Mouse (Mus musculus): ENCODE results near the gene 4930519G04Rik. TPM values are rescaled to one million over a fixed set of nuclear protein-coding genes. Genes with fewer than 3 reads are reported as not detected.
"Not testable (repeated sequence)": the region's sequence is repeated elsewhere in the genome, so short reads cannot be mapped to it uniquely, and the experiment has no call there.

Gene 4930519G04Rik
- polyA plus RNA-seq, 2 experiments from 2014 or later, result not detected

DNA sequence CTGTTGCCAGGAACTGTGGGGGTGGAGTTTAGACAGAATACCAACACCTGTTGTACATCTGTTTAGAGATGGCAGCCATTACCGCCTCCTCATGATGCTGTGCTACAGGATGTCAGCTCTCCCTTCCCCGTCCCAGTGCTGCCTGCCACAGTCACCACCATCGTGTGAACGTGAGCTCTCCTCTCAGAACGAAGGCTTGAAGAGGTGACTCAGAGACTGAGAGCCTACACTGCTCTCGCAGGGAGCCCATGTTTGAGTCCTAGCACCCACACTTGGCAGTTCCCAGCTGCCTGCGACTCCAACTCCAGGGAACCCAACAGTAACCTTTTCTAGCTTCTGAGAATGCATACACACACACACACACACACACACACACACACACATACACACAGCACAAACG is 61.4 kb downstream of the 4930519G04Rik start:
- ATAC-seq, result no peak

- no peak for ATAC-seq
Observed at GRCm38 (mm10) chr5:114915854-114916253, 62.4 kb downstream of the 4930519G04Rik start.

GRCm38 (mm10) chr5:114916777-114917176 is 63.3 kb downstream of the 4930519G04Rik start:
- no peak for ATAC-seq

GRCm38 (mm10) chr5:114917357-114917756 is 63.9 kb downstream of the 4930519G04Rik start:
- not testable (repeated sequence) for ATAC-seq

- peak; percentile 91 for ATAC-seq
Observed at GRCm38 (mm10) chr5:114921551-114922365, 68.3 kb downstream of the 4930519G04Rik start.

GRCm38 (mm10) chr5:114922366-114922731 is 68.9 kb downstream of the 4930519G04Rik start:
- no peak for ATAC-seq

DNA sequence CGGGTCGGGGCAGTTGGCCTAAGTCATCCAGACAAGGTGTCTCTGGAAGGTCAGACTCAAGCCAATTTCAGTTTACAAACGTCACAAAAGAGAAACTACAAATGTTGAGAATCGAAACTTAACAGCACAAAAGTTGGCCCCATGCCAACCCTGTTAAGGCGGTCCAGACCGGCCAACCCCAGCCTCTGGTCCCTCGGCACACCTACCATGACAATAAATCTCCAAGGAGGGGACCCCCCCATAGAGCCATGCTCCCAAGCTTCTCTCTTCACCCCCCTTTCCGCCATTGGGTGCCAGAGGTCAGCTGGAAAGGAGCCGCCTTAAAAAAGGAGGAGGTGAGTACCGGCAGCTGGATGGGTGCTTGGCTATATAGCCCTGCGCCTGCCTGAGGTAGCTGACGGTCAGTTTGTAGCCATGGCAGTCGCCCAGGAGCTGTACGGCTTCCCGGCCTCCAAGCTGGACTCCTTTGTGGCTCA is 69.6 kb downstream of the 4930519G04Rik start, which contains the start of gene Oasl1:
Gene Oasl1 (plus strand): TSS at position 243 of the 476 bp plus-strand sequence.
- peak; percentile 14 for ATAC-seq

DNA sequence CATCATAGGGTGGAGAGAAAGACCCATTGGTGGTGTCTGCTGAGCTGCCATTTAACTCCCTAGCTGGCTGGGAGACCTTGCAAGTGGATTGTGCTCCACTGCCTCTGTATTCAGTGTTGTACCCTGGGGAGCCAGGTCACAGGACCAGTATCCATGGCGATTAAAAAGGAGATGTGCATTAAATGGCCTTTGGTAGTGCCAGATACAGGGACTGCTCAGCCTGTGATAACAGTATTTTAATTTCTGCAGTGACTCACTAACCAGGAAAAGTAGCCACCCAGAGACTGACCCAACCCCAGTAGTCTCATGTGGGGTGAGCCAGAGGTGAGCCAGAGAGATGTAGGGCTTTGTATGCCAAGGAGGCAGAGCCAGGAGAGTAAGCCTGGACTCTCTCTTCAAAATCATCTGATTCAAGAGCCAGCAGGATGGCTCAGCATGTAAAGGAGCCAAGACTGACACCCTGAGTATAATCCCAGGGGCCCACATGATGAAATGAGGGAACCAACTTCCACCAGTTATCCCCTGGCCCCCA is 72.8 kb downstream of the 4930519G04Rik start:
- no peak for ATAC-seq

- ATAC-seq, result no peak
Observed at GRCm38 (mm10) chr5:114926753-114927152, 73.3 kb downstream of the 4930519G04Rik start.

DNA sequence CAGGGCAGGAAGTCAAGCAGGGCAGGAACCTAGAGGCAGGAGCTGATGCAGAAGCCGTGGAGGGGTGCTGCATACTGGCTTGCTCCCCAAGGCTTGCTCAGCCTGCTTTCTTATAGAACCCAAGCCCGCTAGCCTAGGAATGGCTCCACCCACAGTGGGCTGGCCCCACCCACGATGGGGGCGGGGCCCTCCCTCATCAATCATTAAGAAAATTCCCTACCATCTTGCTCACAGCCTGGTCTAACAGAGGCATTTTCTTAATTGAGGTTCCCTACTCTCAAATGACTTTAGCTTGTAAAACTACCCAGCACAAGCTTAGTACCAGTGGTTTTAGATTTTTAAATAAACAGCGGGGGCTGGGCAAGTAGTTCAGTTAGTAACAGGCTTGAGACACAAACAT is 78.2 kb downstream of the 4930519G04Rik start:
- no peak for ATAC-seq

- ATAC-seq, result no peak
Observed at GRCm38 (mm10) chr5:114933206-114933605, 79.7 kb downstream of the 4930519G04Rik start.

Other genes starting within 250 kb of the 4930519G04Rik start
- gene Trpv4, start 195.2 kb upstream of the 4930519G04Rik start, polyA plus RNA-seq (2017; shearing (Covaris generic)), result 1 to 10 TPM in 1 of 2 experiments, under 1 TPM in 1; 0.13 to 1.4 TPM
- 100 to 1,000 TPM; 217 to 251 TPM for gene Gltp, start 162.7 kb upstream of the 4930519G04Rik start, polyA plus RNA-seq (2017; shearing (Covaris generic))
- 10 to 100 TPM in 1 of 2 experiments, 1 to 10 TPM in 1; 3.7 to 14.3 TPM for gene Tchp, start 145.9 kb upstream of the 4930519G04Rik start, polyA plus RNA-seq (2017; shearing (Covaris generic))
- gene Ankrd13a, start 79.0 kb upstream of the 4930519G04Rik start, polyA plus RNA-seq (2017; shearing (Covaris generic)), result 10 to 100 TPM; 13.9 to 23.3 TPM
- 100 to 1,000 TPM; 147 to 207 TPM for gene Git2, start 78.1 kb upstream of the 4930519G04Rik start, polyA plus RNA-seq (2017; shearing (Covaris generic))
- gene 1500011B03Rik, start 30.2 kb upstream of the 4930519G04Rik start, polyA plus RNA-seq (2017; shearing (Covaris generic)), result 10 to 100 TPM; 51.9 to 57.3 TPM
- not detected for gene Gm9936, start 5.0 kb downstream of the 4930519G04Rik start, polyA plus RNA-seq (2017; shearing (Covaris generic))
- gene Oasl2, start 43.3 kb downstream of the 4930519G04Rik start, polyA plus RNA-seq (2017; shearing (Covaris generic)), result 10 to 100 TPM; 19.0 to 21.2 TPM
- 1 to 10 TPM; 5.8 to 9.1 TPM for gene Oasl1, start 69.6 kb downstream of the 4930519G04Rik start, polyA plus RNA-seq (2017; shearing (Covaris generic))
- 10 to 100 TPM; 34.5 to 46.3 TPM for gene 2210016L21Rik, start 88.5 kb downstream of the 4930519G04Rik start, polyA plus RNA-seq (2017; shearing (Covaris generic))
- under 1 TPM in 1 of 2 experiments, not detected in 1; 0.09 TPM for gene Hnf1a, start 117.4 kb downstream of the 4930519G04Rik start, polyA plus RNA-seq (2017; shearing (Covaris generic))
- 10 to 100 TPM; 10.2 to 14.2 TPM for gene Sppl3, start 157.5 kb downstream of the 4930519G04Rik start, polyA plus RNA-seq (2017; shearing (Covaris generic))
- gene Gm10401, start 244.6 kb downstream of the 4930519G04Rik start, polyA plus RNA-seq (2017; shearing (Covaris generic)), result 10 to 100 TPM; 15.1 to 18.1 TPM

All from CD4-positive, CD25-positive, alpha-beta regulatory T cell, adult 4 months (primary cell).